Mouse (Mus musculus): ENCODE data around the gene Olfr559.

- TF ChIP-seq CTCF (IDR thresholded peaks at IDR 0.05; ENCODE audit: insufficient read depth, low read depth, low read length) = no peak
- TF ChIP-seq POLR2A (IDR thresholded peaks at IDR 0.05; ENCODE audit: insufficient read depth, low read depth, low read length) = no peak
Measured at GRCm38 (mm10) chr7:102695358-102696125, 31.7 kb downstream of the Olfr559 start, which contains the start of gene Olfr557.
